Mouse (Mus musculus): ENCODE results near the gene Gm17087. TPM values are rescaled to one million over a fixed set of nuclear protein-coding genes. Genes with fewer than 3 reads are reported as not detected.

The Gm17087 gene
- polyA plus RNA-seq, 1 experiment from 2014 or later, result not detected

DNA sequence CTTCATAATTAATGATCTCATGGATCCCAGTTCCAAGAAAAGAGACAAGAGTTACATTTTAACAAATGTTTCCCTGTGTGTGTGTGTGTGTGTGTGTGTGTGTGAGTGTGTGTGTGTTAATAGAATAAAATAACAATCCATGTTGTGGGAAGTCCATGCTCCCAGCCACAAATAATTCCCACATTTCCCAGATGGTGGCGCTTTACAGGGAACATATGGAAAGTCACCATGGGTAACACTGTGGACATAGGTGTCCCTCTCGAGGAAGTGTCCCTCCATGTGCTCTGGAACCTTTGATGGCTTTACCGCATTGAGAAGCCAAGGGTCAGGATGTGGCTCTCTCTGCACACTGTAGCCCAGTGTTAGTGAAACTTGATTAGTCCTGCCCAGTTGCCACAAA is 38.1 kb downstream of the Gm17087 start:
- peaks cover 35% of the 10 kb centered on the region for H3K27me3 ChIP-seq (ENCODE audit: control insufficient read depth, insufficient read depth, low read depth, low read length)
- H3K27ac ChIP-seq (ENCODE audit: low read length), result no peak overlapping the region
- H3K4me1 ChIP-seq (ENCODE audit: control insufficient read depth, low read depth, low read length), result no peaks in the 10 kb centered on the region
- no peak overlapping the region for H3K4me2 ChIP-seq (ENCODE audit: low read depth, low read length)
- H3K4me3 ChIP-seq (ENCODE audit: low read depth, low read length), result no peak overlapping the region
- WGBS (ENCODE audit: insufficient replicate concordance), result 58% methylated on average over 3 of the region's 3 CpGs
- ATAC-seq (ENCODE audit: low read depth), result no peak
- no peaks in the 10 kb centered on the region for H3K9me3 ChIP-seq (replicated peaks; ENCODE audit: control insufficient read depth, low read length)
- H3K9ac ChIP-seq (ENCODE audit: low read depth, low read length), result no peak overlapping the region
- H3K36me3 ChIP-seq (ENCODE audit: control insufficient read depth, insufficient read depth), result no peaks in the 10 kb centered on the region

DNA sequence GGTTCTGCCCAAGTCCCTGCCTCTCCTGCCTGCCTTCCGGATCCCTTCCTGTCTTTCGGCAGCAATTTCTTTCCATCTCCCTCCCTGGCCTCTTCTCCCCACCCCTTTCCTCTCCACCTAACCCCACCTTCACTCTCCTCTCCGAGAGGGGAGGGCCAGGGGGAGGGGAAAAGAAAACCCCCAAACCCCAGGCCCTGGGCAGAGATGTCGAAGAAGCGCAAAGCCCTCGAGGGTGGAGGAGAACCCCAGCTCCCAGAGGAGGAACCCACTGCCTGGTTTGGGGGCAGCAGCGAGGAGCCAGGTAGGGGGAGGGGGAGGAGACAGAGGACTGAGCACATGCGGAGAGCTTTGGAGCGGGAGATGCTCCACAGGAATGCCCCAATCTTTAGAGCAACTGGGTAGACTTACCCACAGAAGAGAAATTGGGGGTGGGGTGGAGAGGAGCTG is 39.9 kb downstream of the Gm17087 start:
- Histone ChIP-seq H3K4me3 (ENCODE audit: low read depth, low read length) (no peak overlapping the region), H3K9me3 (replicated peaks; ENCODE audit: control insufficient read depth, low read length) (no peaks in the 10 kb centered on the region), H3K4me2 (ENCODE audit: low read depth, low read length) (no peak overlapping the region), H3K9ac (ENCODE audit: low read depth, low read length) (no peak overlapping the region), H3K4me1 (ENCODE audit: control insufficient read depth, low read depth, low read length) (no peaks in the 10 kb centered on the region), H3K27me3 (ENCODE audit: control insufficient read depth, insufficient read depth, low read depth, low read length) (peaks cover 40% of the 10 kb centered on the region), H3K36me3 (ENCODE audit: control insufficient read depth, insufficient read depth) (no peaks in the 10 kb centered on the region), H3K27ac (ENCODE audit: low read length) (no peak overlapping the region)
- 19% methylated on average over 9 of the region's 9 CpGs for WGBS (ENCODE audit: insufficient replicate concordance)
- ATAC-seq (ENCODE audit: low read depth), result no peak

DNA sequence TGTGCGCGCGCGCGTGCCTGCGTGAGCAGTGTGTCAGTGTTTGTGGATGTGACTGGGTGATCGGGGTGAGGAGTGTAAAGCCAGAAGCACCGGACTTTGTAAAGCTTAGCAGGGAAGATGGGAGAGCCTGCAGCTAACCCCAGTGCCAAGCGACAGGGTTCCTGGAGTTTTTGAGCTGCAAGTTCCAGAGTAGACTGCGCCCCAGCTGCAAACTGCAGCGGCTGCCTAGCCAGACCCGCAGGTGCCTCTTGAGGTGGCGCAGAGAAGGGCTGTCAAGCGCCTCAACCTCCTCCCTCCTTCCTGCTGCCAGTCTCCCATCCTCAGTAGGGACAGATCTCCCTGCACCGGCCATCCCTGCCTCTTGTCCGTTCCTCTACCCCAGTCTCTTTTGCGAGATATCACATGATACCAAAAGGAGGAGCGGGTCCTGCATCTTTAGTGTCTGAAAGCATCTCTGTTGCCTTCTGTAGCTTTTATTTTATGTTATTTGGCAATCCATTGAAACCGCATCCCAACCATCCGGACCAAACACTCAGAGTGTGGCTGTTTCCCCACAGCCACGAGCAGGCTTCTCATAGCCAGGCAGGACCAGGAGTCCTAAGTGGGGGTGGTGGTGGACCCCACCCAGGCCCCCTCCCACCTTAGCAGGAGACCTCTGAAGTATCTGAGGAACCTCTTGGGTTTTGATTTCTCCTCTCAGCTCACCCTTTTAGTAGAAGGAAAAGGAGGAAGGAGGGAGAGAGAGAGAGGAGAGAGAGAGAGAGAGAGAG is 40.6 kb downstream of the Gm17087 start:
- Histone ChIP-seq H3K9ac (ENCODE audit: low read depth, low read length) (no peak overlapping the region), H3K4me1 (ENCODE audit: control insufficient read depth, low read depth, low read length) (no peaks in the 10 kb centered on the region), H3K9me3 (replicated peaks; ENCODE audit: control insufficient read depth, low read length) (no peaks in the 10 kb centered on the region), H3K27me3 (ENCODE audit: control insufficient read depth, insufficient read depth, low read depth, low read length) (peaks cover 40% of the 10 kb centered on the region), H3K36me3 (ENCODE audit: control insufficient read depth, insufficient read depth) (no peaks in the 10 kb centered on the region), H3K27ac (ENCODE audit: low read length) (no peak overlapping the region), H3K4me2 (ENCODE audit: low read depth, low read length) (no peak overlapping the region), H3K4me3 (ENCODE audit: low read depth, low read length) (no peak overlapping the region)
- no peak for ATAC-seq (ENCODE audit: low read depth)
- 6% methylated on average over 21 of the region's 21 CpGs for WGBS (ENCODE audit: insufficient replicate concordance)

DNA sequence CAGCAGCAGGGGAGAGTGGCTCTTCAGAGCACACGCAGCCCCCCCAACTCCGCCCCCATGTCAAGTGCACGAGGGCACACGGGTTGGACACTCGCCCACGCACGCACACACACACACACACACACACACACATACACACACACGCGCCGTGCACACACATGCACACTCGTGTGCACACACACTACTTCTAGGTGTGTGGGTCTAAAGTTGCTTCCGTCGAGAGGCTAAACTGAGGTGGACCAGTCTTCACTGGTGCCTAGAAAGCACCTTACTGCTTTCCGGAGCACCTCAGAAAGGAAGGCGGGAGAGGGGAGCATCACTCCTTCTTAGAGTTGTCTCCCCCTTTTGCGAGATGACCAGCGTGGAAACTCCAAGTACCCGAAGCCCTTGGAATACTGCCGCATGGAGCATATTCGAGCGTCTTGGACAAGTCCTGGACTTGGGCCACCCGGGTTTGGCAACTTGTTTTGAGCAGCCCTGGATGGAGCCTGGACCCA is 41.5 kb downstream of the Gm17087 start, which contains the start of gene Pde10a:
TSS of gene Pde10a (plus strand) at position 148 of the 497 bp plus-strand sequence.
- Histone ChIP-seq H3K4me1 (ENCODE audit: control insufficient read depth, low read depth, low read length) (no peaks in the 10 kb centered on the region), H3K27ac (ENCODE audit: low read length) (no peak within 1 kb of the TSS), H3K4me3 (ENCODE audit: low read depth, low read length) (peak within 1 kb of the TSS; percentile 36), H3K36me3 (ENCODE audit: control insufficient read depth, insufficient read depth) (no peaks in the 10 kb centered on the region), H3K9ac (ENCODE audit: low read depth, low read length) (no peak within 1 kb of the TSS), H3K27me3 (ENCODE audit: control insufficient read depth, insufficient read depth, low read depth, low read length) (peaks cover 42% of the 10 kb centered on the region), H3K4me2 (ENCODE audit: low read depth, low read length) (peak within 1 kb of the TSS; percentile 54), H3K9me3 (replicated peaks; ENCODE audit: control insufficient read depth, low read length) (no peaks in the 10 kb centered on the region)
- no peak for ATAC-seq (ENCODE audit: low read depth)
- 4% methylated on average over 22 of the region's 22 CpGs for WGBS (ENCODE audit: insufficient replicate concordance)

DNA sequence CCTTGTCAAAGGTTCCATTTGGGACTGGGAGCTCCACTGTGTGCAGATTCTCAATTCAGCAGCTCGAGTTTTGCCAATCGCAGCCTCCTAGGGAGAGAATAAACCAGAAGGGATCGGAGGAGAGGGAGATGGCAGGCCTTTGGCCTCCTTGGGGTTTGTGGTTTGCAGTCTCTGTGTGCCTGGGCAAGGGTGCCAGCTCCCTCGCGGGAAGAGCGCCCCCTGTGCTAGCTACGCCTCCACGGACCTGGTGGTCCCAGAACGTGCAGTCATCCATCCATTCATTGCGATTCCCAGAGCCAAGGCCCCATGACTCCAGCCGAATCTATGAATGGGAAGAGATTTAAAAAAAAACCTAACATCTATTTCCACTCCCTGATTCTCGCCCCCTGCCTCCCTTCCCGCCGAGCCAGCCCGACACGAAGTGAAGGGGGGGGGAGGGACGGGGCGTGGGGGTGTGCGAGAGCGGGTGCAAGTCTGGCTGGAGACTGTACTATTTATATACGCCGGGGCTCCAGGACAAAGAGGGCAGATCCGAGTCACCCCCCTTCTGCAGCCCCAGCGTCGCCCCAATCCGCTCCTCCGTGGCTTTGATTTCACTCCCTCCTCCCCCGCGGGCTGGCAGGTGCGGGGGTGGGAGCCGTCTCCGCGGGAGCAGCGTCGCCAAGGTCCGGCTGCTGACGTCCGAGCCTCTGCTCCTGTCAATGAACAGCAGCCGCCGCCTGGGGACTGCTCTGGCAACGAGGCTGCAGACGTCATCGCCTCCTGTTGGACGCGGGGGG is 42.2 kb downstream of the Gm17087 start:
- H3K4me2 ChIP-seq (ENCODE audit: low read depth, low read length), result peak overlapping the region; percentile 54
- H3K4me1 ChIP-seq (ENCODE audit: control insufficient read depth, low read depth, low read length), result no peaks in the 10 kb centered on the region
- no peak for ATAC-seq (ENCODE audit: low read depth)
- WGBS (ENCODE audit: insufficient replicate concordance), result under 1% methylated on average over 41 of the region's 45 CpGs
- no peak overlapping the region for H3K9ac ChIP-seq (ENCODE audit: low read depth, low read length)
- no peaks in the 10 kb centered on the region for H3K9me3 ChIP-seq (replicated peaks; ENCODE audit: control insufficient read depth, low read length)
- peak overlapping the region; percentile 36 for H3K4me3 ChIP-seq (ENCODE audit: low read depth, low read length)
- no peak overlapping the region for H3K27ac ChIP-seq (ENCODE audit: low read length)
- H3K36me3 ChIP-seq (ENCODE audit: control insufficient read depth, insufficient read depth), result no peaks in the 10 kb centered on the region
- H3K27me3 ChIP-seq (ENCODE audit: control insufficient read depth, insufficient read depth, low read depth, low read length), result peaks cover 42% of the 10 kb centered on the region

DNA sequence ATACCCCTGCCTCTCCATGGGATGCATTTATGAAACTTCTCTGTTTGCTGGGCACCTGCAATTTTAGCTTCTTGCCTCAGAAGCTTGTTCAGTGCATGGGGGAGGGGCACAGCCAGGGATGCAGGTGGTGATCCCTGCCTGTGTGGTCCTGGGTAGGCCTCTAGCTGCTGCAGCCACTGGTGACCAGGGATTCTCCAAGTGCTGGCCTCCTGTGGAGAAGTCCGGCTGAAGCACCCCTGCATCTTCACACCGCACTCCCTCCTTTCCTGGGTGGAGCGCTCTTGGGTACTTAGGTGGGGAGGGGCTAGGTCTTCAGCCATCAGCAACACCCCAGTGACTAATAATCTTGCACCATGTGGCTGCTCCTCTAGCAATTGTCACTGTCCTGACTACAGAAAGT is 42.8 kb downstream of the Gm17087 start:
- H3K27me3 ChIP-seq (ENCODE audit: control insufficient read depth, insufficient read depth, low read depth, low read length), result peaks cover 45% of the 10 kb centered on the region
- H3K36me3 ChIP-seq (ENCODE audit: control insufficient read depth, insufficient read depth), result no peaks in the 10 kb centered on the region
- 20% methylated on average over 3 of the region's 3 CpGs for WGBS (ENCODE audit: insufficient replicate concordance)
- no peaks in the 10 kb centered on the region for H3K4me1 ChIP-seq (ENCODE audit: control insufficient read depth, low read depth, low read length)
- no peak overlapping the region for H3K4me2 ChIP-seq (ENCODE audit: low read depth, low read length)
- H3K4me3 ChIP-seq (ENCODE audit: low read depth, low read length), result no peak overlapping the region
- H3K27ac ChIP-seq (ENCODE audit: low read length), result no peak overlapping the region
- no peak for ATAC-seq (ENCODE audit: low read depth)
- no peak overlapping the region for H3K9ac ChIP-seq (ENCODE audit: low read depth, low read length)
- no peaks in the 10 kb centered on the region for H3K9me3 ChIP-seq (replicated peaks; ENCODE audit: control insufficient read depth, low read length)

DNA sequence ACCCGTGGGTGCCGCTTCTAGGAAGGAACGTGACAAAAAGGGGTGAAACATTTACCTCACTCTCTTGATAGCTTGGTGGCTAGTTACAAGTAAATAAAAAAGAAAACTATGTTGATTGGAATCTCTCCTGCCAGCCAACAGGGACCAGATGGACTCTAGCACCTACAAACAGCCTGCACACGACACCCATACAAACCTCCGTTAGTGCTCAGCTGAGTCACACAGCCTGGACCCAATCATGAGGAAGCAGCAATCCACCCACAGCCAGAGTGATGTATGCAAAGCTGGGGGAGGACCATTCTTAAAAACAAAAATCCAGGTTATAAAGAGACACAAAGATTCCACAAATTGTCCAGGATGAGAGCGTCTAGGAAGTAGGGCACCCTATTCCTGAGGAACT is 50.7 kb downstream of the Gm17087 start:
- H3K9ac ChIP-seq (ENCODE audit: low read depth, low read length), result no peak overlapping the region
- no peaks in the 10 kb centered on the region for H3K36me3 ChIP-seq (ENCODE audit: control insufficient read depth, insufficient read depth)
- no peak for ATAC-seq (ENCODE audit: low read depth)
- WGBS (ENCODE audit: insufficient replicate concordance), result 63% methylated on average over 6 of the region's 6 CpGs
- H3K27ac ChIP-seq (ENCODE audit: low read length), result no peak overlapping the region
- H3K27me3 ChIP-seq (ENCODE audit: control insufficient read depth, insufficient read depth, low read depth, low read length), result peaks cover 5% of the 10 kb centered on the region; the same call in 1 of the 2 replicates
- H3K4me2 ChIP-seq (ENCODE audit: low read depth, low read length), result no peak overlapping the region
- no peak overlapping the region for H3K4me3 ChIP-seq (ENCODE audit: low read depth, low read length)
- no peaks in the 10 kb centered on the region for H3K9me3 ChIP-seq (replicated peaks; ENCODE audit: control insufficient read depth, low read length)
- no peaks in the 10 kb centered on the region for H3K4me1 ChIP-seq (ENCODE audit: control insufficient read depth, low read depth, low read length)

Data from liver, embryonic 16.5 days (tissue).